Mouse (Mus musculus): ENCODE measurements around the gene Gabra3. TPM values are rescaled to one million over a fixed set of nuclear protein-coding genes. Genes with fewer than 3 reads are reported as not detected.

Gabra3 gene
- 26.1 and 42.3 TPM in 2 replicates for polyA plus RNA-seq (2012; rRNA removed)

DNA sequence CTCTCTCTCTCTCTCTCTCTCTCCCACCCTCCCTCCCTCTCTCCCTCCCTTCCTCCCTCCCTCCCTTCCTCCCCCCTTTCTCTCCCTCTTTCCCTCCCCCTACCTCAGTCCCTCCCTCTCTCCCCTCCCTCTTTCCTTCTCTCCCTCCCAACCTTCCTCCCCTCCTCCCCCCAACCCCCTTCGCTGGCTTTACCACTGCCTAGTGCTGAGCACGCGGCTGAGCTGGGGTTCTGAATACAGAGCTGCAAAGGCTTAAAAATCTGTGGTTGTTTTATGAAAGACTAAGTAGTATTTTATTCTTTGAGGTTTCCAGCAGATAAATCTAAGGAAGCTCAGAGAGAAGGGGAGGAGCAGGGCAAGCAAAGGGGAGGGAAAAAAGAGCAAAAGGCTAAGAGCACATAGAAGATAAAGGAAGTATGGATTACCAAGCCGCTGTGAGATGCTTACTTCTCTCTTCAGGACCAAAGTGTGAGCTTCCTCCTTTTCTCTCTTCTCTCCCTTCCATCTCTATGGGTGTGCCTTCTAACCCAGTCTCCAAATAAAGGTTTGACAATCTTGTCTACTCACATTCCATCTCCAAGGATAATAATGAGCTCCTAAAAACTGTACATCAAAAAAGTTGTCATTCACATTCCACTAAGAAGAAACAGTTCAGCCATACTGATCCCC is at the start of gene Gabra3:
Gene Gabra3, minus strand, starts transcription at position 619 of the 669 bp plus-strand sequence.
- DNase-seq (ENCODE audit: low read depth), result peak; percentile 80
- TF ChIP-seq POLR2A (IDR thresholded peaks at IDR 0.05; ENCODE audit: borderline replicate concordance, extremely low read depth, insufficient read depth, insufficient read length, poor library complexity, severe bottlenecking) (no peak), CTCF (IDR thresholded peaks at IDR 0.05; ENCODE audit: borderline replicate concordance, extremely low read depth, insufficient read depth, insufficient read length) (no peak)

- no peak for TF ChIP-seq CTCF (IDR thresholded peaks at IDR 0.05; ENCODE audit: borderline replicate concordance, extremely low read depth, insufficient read depth, insufficient read length)
- TF ChIP-seq POLR2A (IDR thresholded peaks at IDR 0.05; ENCODE audit: borderline replicate concordance, extremely low read depth, insufficient read depth, insufficient read length, poor library complexity, severe bottlenecking), result no peak
- peak; percentile 61 for DNase-seq (ENCODE audit: low read depth)
These were observed 859 bp downstream of the Gabra3 start for GRCm38 (mm10) chrX:72655789-72656188.

GRCm38 (mm10) chrX:72655381-72655780 is 1.3 kb downstream of the Gabra3 start:
- TF ChIP-seq CTCF (IDR thresholded peaks at IDR 0.05; ENCODE audit: borderline replicate concordance, extremely low read depth, insufficient read depth, insufficient read length) (no peak), POLR2A (IDR thresholded peaks at IDR 0.05; ENCODE audit: borderline replicate concordance, extremely low read depth, insufficient read depth, insufficient read length, poor library complexity, severe bottlenecking) (no peak)
- DNase-seq (ENCODE audit: low read depth), result no peak

DNA sequence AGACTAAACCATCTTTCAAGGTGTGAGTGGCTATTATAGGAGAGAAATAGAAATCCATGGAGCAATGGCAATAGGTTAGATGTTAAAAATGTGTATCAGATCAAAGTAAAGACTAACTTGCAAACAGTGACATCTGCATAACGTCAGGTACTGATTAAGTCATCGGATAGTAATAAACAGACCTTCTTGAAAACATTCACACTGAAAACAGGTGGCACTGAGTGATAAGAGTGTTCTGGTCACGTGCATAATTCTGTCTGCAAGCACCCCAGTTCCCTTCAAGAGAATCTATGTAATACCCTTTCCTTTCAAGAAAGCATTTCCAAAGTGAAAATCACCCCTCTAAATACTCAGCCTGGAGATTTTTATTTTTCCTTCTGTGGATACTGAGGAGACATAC is 6.0 kb downstream of the Gabra3 start:
- DNase-seq (ENCODE audit: low read depth), result no peak
- TF ChIP-seq CTCF (IDR thresholded peaks at IDR 0.05; ENCODE audit: borderline replicate concordance, extremely low read depth, insufficient read depth, insufficient read length) (no peak), POLR2A (IDR thresholded peaks at IDR 0.05; ENCODE audit: borderline replicate concordance, extremely low read depth, insufficient read depth, insufficient read length, poor library complexity, severe bottlenecking) (no peak)

DNA sequence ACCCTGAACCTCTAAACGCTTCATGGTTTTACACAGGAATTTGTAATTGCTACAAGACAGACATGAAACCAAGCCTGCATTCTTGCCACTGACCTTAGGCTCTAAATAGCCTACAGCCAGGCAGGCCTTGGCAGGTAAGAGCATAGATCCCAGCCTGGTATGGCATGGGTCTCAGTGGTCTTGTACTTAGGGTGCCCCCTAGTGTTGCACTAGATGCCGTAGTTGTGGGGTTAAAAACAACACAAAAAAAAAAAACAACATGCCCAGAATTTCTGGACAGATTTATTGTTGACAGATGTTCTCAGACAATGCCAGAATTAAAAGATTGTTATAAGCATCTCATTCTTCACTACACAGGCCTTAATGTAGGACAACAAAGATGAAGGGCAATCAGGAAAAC is 12.0 kb downstream of the Gabra3 start:
- peak; percentile 6 for DNase-seq (ENCODE audit: low read depth)
- TF ChIP-seq CTCF (IDR thresholded peaks at IDR 0.05; ENCODE audit: borderline replicate concordance, extremely low read depth, insufficient read depth, insufficient read length), result no peak
- no peak for TF ChIP-seq POLR2A (IDR thresholded peaks at IDR 0.05; ENCODE audit: borderline replicate concordance, extremely low read depth, insufficient read depth, insufficient read length, poor library complexity, severe bottlenecking)

- DNase-seq (ENCODE audit: low read depth), result peak; percentile 17
- TF ChIP-seq POLR2A (IDR thresholded peaks at IDR 0.05; ENCODE audit: borderline replicate concordance, extremely low read depth, insufficient read depth, insufficient read length, poor library complexity, severe bottlenecking) (no peak), CTCF (IDR thresholded peaks at IDR 0.05; ENCODE audit: borderline replicate concordance, extremely low read depth, insufficient read depth, insufficient read length) (no peak)
These were observed 159.4 kb downstream of the Gabra3 start for GRCm38 (mm10) chrX:72497284-72497683.

DNA sequence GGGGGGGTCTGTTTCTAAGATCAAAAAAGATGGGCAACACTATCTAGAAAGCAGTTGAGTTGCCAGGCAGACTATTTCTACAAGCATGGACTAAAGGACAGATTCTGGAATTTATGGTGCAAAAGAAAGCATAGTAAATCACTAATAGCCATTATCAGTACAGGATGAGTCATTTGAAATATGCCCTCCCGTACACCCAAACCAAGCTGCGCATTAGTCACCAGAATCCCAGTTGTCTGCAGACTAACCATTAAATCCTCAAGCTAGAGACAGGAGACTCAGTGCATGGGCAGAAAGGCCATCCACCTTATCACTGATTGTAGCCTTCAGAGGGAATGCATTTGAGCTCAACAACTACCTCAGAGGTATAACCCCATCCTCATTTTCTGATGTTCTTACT is 166.8 kb downstream of the Gabra3 start:
- TF ChIP-seq POLR2A (IDR thresholded peaks at IDR 0.05; ENCODE audit: borderline replicate concordance, extremely low read depth, insufficient read depth, insufficient read length, poor library complexity, severe bottlenecking) (no peak), CTCF (IDR thresholded peaks at IDR 0.05; ENCODE audit: borderline replicate concordance, extremely low read depth, insufficient read depth, insufficient read length) (no peak)

DNA sequence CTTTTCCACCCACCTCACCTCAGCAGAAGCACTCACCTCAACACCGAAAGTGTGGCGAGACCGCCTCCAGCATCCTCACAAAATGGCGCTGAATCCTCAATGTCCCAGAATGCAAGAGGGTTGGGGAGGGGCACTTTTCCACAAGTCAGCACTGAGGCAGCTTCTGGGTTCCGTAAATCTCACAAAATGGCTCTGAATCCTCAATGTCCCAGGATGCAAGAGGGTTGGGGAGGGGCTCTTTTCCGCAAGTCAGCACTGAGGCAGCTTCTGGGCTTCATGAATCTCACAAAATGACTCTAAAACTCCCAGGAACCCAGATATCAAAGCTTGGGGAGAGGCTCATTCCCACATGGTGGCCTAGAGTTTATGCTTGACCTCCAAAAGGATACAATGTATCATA is 269.9 kb downstream of the Gabra3 start, which contains the start of gene Magea10:
Gene Magea10, minus strand, starts transcription at position 101 of the 400 bp plus-strand sequence.
- no peak for DNase-seq (ENCODE audit: low read depth)
- TF ChIP-seq POLR2A (IDR thresholded peaks at IDR 0.05; ENCODE audit: borderline replicate concordance, extremely low read depth, insufficient read depth, insufficient read length, poor library complexity, severe bottlenecking), result no peak
- TF ChIP-seq CTCF (IDR thresholded peaks at IDR 0.05; ENCODE audit: borderline replicate concordance, extremely low read depth, insufficient read depth, insufficient read length), result no peak

More for the DNA sequence above, 166.8 kb downstream of the Gabra3 start:
- DNase-seq (ENCODE audit: low read depth), result no peak

Other genes starting within 250 kb of the Gabra3 start
- gene Gabrq, start 168.3 kb upstream of the Gabra3 start, polyA plus RNA-seq (2012; rRNA removed), result 3.7 and 5.1 TPM in 2 replicates